Mouse (Mus musculus) midbrain, embryonic 16.5 days (tissue): ENCODE data around the gene 1190005I06Rik. TPM values are rescaled to one million over a fixed set of nuclear protein-coding genes. Genes with fewer than 3 reads are reported as not detected.
A peak's percentile ranks its signal among the peaks of the same experiment; 100 is the strongest.

Experiments
- ATAC-seq: fragments of 200-750 bp; cut with Nextera tagmentation; 2 replicates; pipeline ENCODE4 v1.8.0; 2017; ENCODE audit warnings: moderate TSS enrichment
- H3K27ac ChIP-seq: fragments of 300-500 bp; sonication (generic); 2 replicates; pipeline ENCODE4 v1.5.1; 2014; ENCODE audit warnings: mild to moderate bottlenecking, low read length, mixed read lengths
- H3K27me3 ChIP-seq: fragments of 300-500 bp; sonication (generic); 2 replicates; pipeline ENCODE4 v1.6.1; 2014; ENCODE audit warnings: low read depth, low read length, mixed read lengths; ENCODE audit not compliant: control insufficient read depth, insufficient read depth
- H3K36me3 ChIP-seq: fragments of 300-500 bp; sonication (generic); 2 replicates; pipeline ENCODE4 v1.6.1; 2014; ENCODE audit warnings: mild to moderate bottlenecking, low read length, moderate library complexity, mixed read lengths; ENCODE audit not compliant: control insufficient read depth, insufficient read depth
- H3K4me1 ChIP-seq: fragments of 300-500 bp; sonication (generic); 2 replicates; pipeline ENCODE4 v1.6.1; 2014; ENCODE audit warnings: mild to moderate bottlenecking, low read length, mixed read lengths; ENCODE audit not compliant: control insufficient read depth, insufficient read depth
- H3K4me2 ChIP-seq: fragments of 300-500 bp; sonication (generic); 2 replicates; pipeline ENCODE4 v1.6.1; 2014; ENCODE audit warnings: mild to moderate bottlenecking, low read length, mixed read lengths
- H3K4me3 ChIP-seq: fragments of 300-500 bp; sonication (generic); 2 replicates; pipeline ENCODE4 v1.5.1; 2014; ENCODE audit warnings: low read depth, mild to moderate bottlenecking, low read length, moderate library complexity, mixed read lengths
- H3K9ac ChIP-seq: fragments of 300-500 bp; sonication (generic); 2 replicates; pipeline ENCODE4 v1.6.1; 2014; ENCODE audit warnings: low read depth, low read length, mixed read lengths
- H3K9me3 ChIP-seq: fragments of 300-500 bp; sonication (generic); replicated peaks from 2 replicates; pipeline ENCODE4 v1.6.1; 2014; ENCODE audit warnings: mild to moderate bottlenecking, low read length, mixed read lengths; ENCODE audit not compliant: control insufficient read depth, poor library complexity, severe bottlenecking
- WGBS: fragments of 180-500 bp; shearing (Covaris S2); extraction: QIAGEN DNeasy Blood & Tissue Kit; methylation state at CpG from one replicate; pipeline ENCODE4 v1.1.7; 2014; 5-methylcytosine and 5-hydroxymethylcytosine counted together
- polyA plus RNA-seq: library from polyadenylated mRNA; unstranded; fragments of >200 nt; fragmentation: Nextera tagmentation; extraction: Ambion mirVana; gene quantifications from 2 replicates; pipeline ENCODE4 v1.2.1, GENCODE M21; 2015

1190005I06Rik gene
- polyA plus RNA-seq, 1 experiment from 2014 or later = 22.2 TPM

- WGBS = 74% methylated on average over 21 of the region's 21 CpGs
- Histone ChIP-seq H3K4me1 (peaks cover 12% of the 10 kb centered on the region; the same call in 1 of the 2 replicates), H3K4me3 (no peak overlapping the region), H3K9ac (no peak overlapping the region), H3K36me3 (no peaks in the 10 kb centered on the region), H3K27me3 (no peaks in the 10 kb centered on the region; the same call in 1 of the 2 replicates), H3K9me3 (no peaks in the 10 kb centered on the region), H3K27ac (no peak overlapping the region), H3K4me2 (no peak overlapping the region)
- no peak for ATAC-seq
Observed at GRCm38 (mm10) chr8:120631441-120632375, 15.7 kb downstream of the 1190005I06Rik start.

- Histone ChIP-seq H3K4me1 (peaks cover 12% of the 10 kb centered on the region; the same call in 1 of the 2 replicates), H3K9me3 (no peaks in the 10 kb centered on the region), H3K36me3 (no peaks in the 10 kb centered on the region), H3K27ac (no peak overlapping the region), H3K9ac (no peak overlapping the region), H3K27me3 (no peaks in the 10 kb centered on the region; the same call in 1 of the 2 replicates), H3K4me2 (no peak overlapping the region), H3K4me3 (no peak overlapping the region)
- WGBS = 60% methylated on average over 6 of the region's 6 CpGs
- no peak for ATAC-seq
Observed at GRCm38 (mm10) chr8:120630848-120631247, 16.6 kb downstream of the 1190005I06Rik start.

- peaks cover 12% of the 10 kb centered on the region; the same call in 1 of the 2 replicates for H3K4me1 ChIP-seq
- no peaks in the 10 kb centered on the region; the same call in 1 of the 2 replicates for H3K27me3 ChIP-seq
- no peak for ATAC-seq
- no peak overlapping the region for H3K27ac ChIP-seq
- no peaks in the 10 kb centered on the region for H3K9me3 ChIP-seq
- no peak overlapping the region for H3K4me2 ChIP-seq
- H3K9ac ChIP-seq = no peak overlapping the region
- 41% methylated on average over 5 of the region's 5 CpGs for WGBS
- H3K36me3 ChIP-seq = no peaks in the 10 kb centered on the region
- no peak overlapping the region for H3K4me3 ChIP-seq
Observed at GRCm38 (mm10) chr8:120630031-120630430, 17.4 kb downstream of the 1190005I06Rik start.

- no peaks in the 10 kb centered on the region for H3K9me3 ChIP-seq
- no peak for ATAC-seq
- H3K36me3 ChIP-seq = no peaks in the 10 kb centered on the region
- H3K4me3 ChIP-seq = no peak overlapping the region
- H3K9ac ChIP-seq = no peak overlapping the region
- WGBS = 78% methylated on average over 5 of the region's 5 CpGs
- no peak overlapping the region for H3K4me2 ChIP-seq
- no peak overlapping the region for H3K27ac ChIP-seq
- H3K4me1 ChIP-seq = no peaks in the 10 kb centered on the region
- H3K27me3 ChIP-seq = no peaks in the 10 kb centered on the region
Observed at GRCm38 (mm10) chr8:120627298-120627697, 20.1 kb downstream of the 1190005I06Rik start.

- Histone ChIP-seq H3K9ac (no peak overlapping the region), H3K36me3 (no peaks in the 10 kb centered on the region), H3K4me1 (peaks cover 2% of the 10 kb centered on the region; the same call in 1 of the 2 replicates), H3K4me3 (no peak overlapping the region), H3K4me2 (no peak overlapping the region), H3K27me3 (no peaks in the 10 kb centered on the region), H3K27ac (no peak overlapping the region), H3K9me3 (no peaks in the 10 kb centered on the region)
- ATAC-seq = no peak
- 69% methylated on average over 11 of the region's 11 CpGs for WGBS
Observed at GRCm38 (mm10) chr8:120626461-120626860, 21.0 kb downstream of the 1190005I06Rik start.

GRCm38 (mm10) chr8:120623608-120624007, 23.8 kb downstream of the 1190005I06Rik start:
- ATAC-seq = no peak
- H3K27ac ChIP-seq = no peak overlapping the region
- no peak overlapping the region for H3K4me3 ChIP-seq
- H3K4me2 ChIP-seq = no peak overlapping the region
- H3K36me3 ChIP-seq = no peaks in the 10 kb centered on the region
- WGBS = 23% methylated on average over 2 of the region's 2 CpGs
- no peaks in the 10 kb centered on the region for H3K9me3 ChIP-seq
- H3K9ac ChIP-seq = no peak overlapping the region
- H3K4me1 ChIP-seq = peaks cover 6% of the 10 kb centered on the region; the same call in 1 of the 2 replicates
- H3K27me3 ChIP-seq = no peaks in the 10 kb centered on the region

- Histone ChIP-seq H3K27me3 (no peaks in the 10 kb centered on the region), H3K9ac (0 out of 2 replicates have a peak overlapping the region, but pooled peaks have one; percentile 3), H3K4me3 (no peak overlapping the region), H3K4me2 (no peak overlapping the region), H3K9me3 (no peaks in the 10 kb centered on the region), H3K36me3 (no peaks in the 10 kb centered on the region), H3K27ac (no peak overlapping the region), H3K4me1 (peaks cover 12% of the 10 kb centered on the region)
- 51% methylated on average over 14 of the region's 14 CpGs for WGBS
- ATAC-seq = no peak
Observed at GRCm38 (mm10) chr8:120622161-120622560, 25.3 kb downstream of the 1190005I06Rik start.

GRCm38 (mm10) chr8:120620441-120620840, 27.0 kb downstream of the 1190005I06Rik start:
- WGBS = 58% methylated on average over 7 of the region's 7 CpGs
- no peak overlapping the region for H3K27ac ChIP-seq
- no peaks in the 10 kb centered on the region for H3K9me3 ChIP-seq
- no peaks in the 10 kb centered on the region for H3K27me3 ChIP-seq
- no peak for ATAC-seq
- no peaks in the 10 kb centered on the region for H3K36me3 ChIP-seq
- no peak overlapping the region for H3K9ac ChIP-seq
- peaks cover 26% of the 10 kb centered on the region for H3K4me1 ChIP-seq
- H3K4me3 ChIP-seq = no peak overlapping the region
- H3K4me2 ChIP-seq = no peak overlapping the region
